Mouse (Mus musculus): Measurements from ENCODE around the gene Rin1. TPM values are rescaled to one million over a fixed set of nuclear protein-coding genes. Genes with fewer than 3 reads are reported as not detected.

Gene Rin1
- total RNA-seq, 4 experiments from 2014 or later: 0.79 to 2.6 (median 2.0) TPM

GRCm38 (mm10) chr19:5041588-5041987, 8.7 kb upstream of the Rin1 start:
- DNase-seq (ENCODE audit: low spot score): no peak

- no peak for DNase-seq (ENCODE audit: low spot score)
These were observed 4.8 kb upstream of the Rin1 start for GRCm38 (mm10) chr19:5045531-5045930.

GRCm38 (mm10) chr19:5048138-5049056, 1.9 kb upstream of the Rin1 start:
- DNase-seq (ENCODE audit: low spot score): no peak

GRCm38 (mm10) chr19:5049325-5049724, 956 bp upstream of the Rin1 start:
- DNase-seq (ENCODE audit: low spot score): no peak

GRCm38 (mm10) chr19:5051031-5051430, 750 bp downstream of the Rin1 start:
- no peak for DNase-seq (ENCODE audit: low spot score)

- no peak for DNase-seq (ENCODE audit: low spot score)
These were observed 1.2 kb downstream of the Rin1 start for GRCm38 (mm10) chr19:5051515-5051914.

GRCm38 (mm10) chr19:5052166-5052822, 2.0 kb downstream of the Rin1 start:
- DNase-seq (ENCODE audit: low spot score): no peak

- no peak for DNase-seq (ENCODE audit: low spot score)
These were observed 2.6 kb downstream of the Rin1 start for GRCm38 (mm10) chr19:5052853-5053252.

GRCm38 (mm10) chr19:5053909-5054308, 3.6 kb downstream of the Rin1 start:
- no peak for DNase-seq (ENCODE audit: low spot score)

- no peak for DNase-seq (ENCODE audit: low spot score)
These were observed 6.0 kb downstream of the Rin1 start for GRCm38 (mm10) chr19:5056251-5056650.

- DNase-seq (ENCODE audit: low spot score): no peak
These were observed 7.8 kb downstream of the Rin1 start for GRCm38 (mm10) chr19:5057876-5058775.

GRCm38 (mm10) chr19:5058801-5059771, 8.8 kb downstream of the Rin1 start:
- no peak for DNase-seq (ENCODE audit: low spot score)

GRCm38 (mm10) chr19:5060365-5061330, 10.4 kb downstream of the Rin1 start:
- DNase-seq (ENCODE audit: low spot score): no peak

- no peak for DNase-seq (ENCODE audit: low spot score)
These were observed 11.8 kb downstream of the Rin1 start for GRCm38 (mm10) chr19:5062041-5062440.

GRCm38 (mm10) chr19:5062446-5062845, 12.2 kb downstream of the Rin1 start:
- DNase-seq (ENCODE audit: low spot score): no peak

GRCm38 (mm10) chr19:5065104-5065503, 14.8 kb downstream of the Rin1 start:
- no peak for DNase-seq (ENCODE audit: low spot score)

GRCm38 (mm10) chr19:5067040-5067799, 16.9 kb downstream of the Rin1 start:
- DNase-seq (ENCODE audit: low spot score): no peak

- peak; percentile 61 for DNase-seq (ENCODE audit: low spot score)
These were observed 17.7 kb downstream of the Rin1 start, which contains the start of gene Cd248 for GRCm38 (mm10) chr19:5067867-5068569. Gene Cd248 (plus strand): TSS chr19:5068078.

Measured in heart, adult 8-10 months (tissue).